Mouse (Mus musculus): Measurements from ENCODE around the gene Nkx2-3. TPM values are rescaled to one million over a fixed set of nuclear protein-coding genes. Genes with fewer than 3 reads are reported as not detected.

Gene Nkx2-3
- polyA plus RNA-seq, 1 experiment from 2014 or later, result not detected

GRCm38 (mm10) chr19:43605666-43606551, 6.2 kb upstream of the Nkx2-3 start:
- DNase-seq (ENCODE audit: low spot score), result no peak

GRCm38 (mm10) chr19:43606552-43607530, 5.3 kb upstream of the Nkx2-3 start:
- no peak for DNase-seq (ENCODE audit: low spot score)

DNA sequence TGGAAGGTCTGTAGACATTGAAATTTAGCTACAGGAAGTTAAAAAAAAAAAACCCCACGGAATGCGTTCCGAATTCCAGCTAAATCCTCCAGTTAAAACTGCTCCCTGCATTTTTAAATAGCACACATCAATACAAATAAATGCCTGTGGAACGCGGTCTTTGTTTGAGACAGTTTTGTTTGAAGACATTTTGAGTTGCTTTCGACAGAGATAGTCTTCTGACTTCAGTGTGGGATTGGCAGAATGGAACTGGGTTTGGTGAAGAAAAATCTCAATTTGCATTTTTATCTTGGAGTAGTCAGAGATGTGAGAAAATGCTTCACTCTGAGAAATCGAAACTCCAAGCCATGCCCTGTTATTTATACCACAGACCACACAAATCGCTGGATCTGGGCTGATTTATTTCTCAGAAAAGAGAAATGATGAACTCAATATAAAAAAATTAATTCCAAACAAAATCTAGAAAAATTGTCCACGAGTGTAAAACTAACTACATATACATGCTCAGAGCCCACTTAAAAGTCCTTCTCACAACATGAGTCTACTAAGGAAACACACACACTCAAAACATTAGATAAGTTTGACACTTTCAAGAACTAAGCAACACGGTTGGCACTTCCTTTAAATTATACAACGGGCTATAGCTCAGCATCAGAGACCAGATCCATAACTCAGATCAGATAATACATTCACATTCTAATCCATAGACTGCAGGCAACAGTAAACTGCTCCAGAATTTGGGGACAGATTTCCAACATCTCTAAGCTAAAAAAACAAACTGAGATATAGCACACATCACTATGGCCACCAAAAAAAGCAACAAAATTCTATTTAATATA, 4.1 kb upstream of the Nkx2-3 start:
- DNase-seq (ENCODE audit: low spot score), result no peak

DNA sequence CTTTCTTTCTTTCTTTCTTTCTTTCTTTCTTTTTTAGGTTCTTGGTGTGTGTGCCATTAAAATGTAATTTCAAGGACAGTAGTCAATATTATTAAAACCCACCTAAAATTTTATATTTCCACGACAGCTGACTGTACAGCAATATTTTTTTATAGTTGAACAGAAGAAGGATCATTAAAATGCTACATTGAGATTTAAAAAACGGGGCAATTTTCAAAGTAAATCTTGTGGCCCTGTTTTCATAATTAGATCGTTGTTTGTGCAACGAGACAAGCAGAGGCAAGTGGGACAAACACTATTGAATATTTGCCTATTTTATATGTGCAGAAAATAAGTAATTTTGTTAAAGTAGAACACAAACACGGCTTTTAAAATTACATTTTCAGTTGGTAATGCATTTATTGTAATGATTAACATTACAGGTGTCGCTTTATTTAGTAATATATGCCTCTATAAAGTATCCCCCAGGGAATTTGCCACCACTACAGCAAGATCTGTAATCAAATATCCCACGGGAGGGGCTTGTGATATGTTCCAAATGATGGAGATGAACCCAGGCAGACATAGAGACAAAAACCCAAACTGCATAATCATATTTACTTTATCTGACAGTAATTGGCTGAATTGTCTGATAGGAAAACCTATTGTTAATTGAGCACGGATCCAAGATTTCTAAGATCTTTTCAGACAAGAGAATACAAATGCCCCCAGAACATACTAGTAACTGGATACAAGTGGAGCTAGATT, 3.2 kb upstream of the Nkx2-3 start:
- no peak for DNase-seq (ENCODE audit: low spot score)

GRCm38 (mm10) chr19:43609458-43610330, 2.4 kb upstream of the Nkx2-3 start:
- DNase-seq (ENCODE audit: low spot score), result no peak

- DNase-seq (ENCODE audit: low spot score), result no peak
Measured at GRCm38 (mm10) chr19:43610341-43610848, 1.7 kb upstream of the Nkx2-3 start.

GRCm38 (mm10) chr19:43611110-43611509, 1.0 kb upstream of the Nkx2-3 start:
- DNase-seq (ENCODE audit: low spot score), result no peak

- no peak for DNase-seq (ENCODE audit: low spot score)
Measured at GRCm38 (mm10) chr19:43611561-43611960, 564 bp upstream of the Nkx2-3 start.

DNA sequence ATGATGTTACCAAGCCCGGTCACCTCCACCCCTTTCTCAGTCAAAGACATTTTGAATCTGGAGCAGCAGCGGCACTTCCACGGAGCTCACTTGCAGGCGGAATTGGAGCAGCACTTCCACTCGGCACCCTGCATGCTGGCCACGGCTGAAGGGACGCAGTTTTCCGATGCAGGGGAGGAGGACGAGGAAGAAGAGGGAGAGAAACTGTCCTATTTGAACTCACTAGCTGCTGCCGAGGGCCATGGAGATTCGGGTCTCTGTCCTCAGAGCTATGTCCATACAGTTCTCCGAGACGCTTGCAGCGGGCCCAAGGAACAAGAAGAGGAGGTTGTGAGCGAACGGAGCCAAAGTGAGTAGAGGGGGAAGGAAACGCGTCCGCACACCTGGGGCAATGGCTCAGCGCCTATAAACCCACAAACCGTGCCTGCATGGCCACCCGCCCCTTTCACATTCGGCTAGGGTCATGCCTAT, 411 bp downstream of the Nkx2-3 start:
- DNase-seq (ENCODE audit: low spot score), result no peak

DNA sequence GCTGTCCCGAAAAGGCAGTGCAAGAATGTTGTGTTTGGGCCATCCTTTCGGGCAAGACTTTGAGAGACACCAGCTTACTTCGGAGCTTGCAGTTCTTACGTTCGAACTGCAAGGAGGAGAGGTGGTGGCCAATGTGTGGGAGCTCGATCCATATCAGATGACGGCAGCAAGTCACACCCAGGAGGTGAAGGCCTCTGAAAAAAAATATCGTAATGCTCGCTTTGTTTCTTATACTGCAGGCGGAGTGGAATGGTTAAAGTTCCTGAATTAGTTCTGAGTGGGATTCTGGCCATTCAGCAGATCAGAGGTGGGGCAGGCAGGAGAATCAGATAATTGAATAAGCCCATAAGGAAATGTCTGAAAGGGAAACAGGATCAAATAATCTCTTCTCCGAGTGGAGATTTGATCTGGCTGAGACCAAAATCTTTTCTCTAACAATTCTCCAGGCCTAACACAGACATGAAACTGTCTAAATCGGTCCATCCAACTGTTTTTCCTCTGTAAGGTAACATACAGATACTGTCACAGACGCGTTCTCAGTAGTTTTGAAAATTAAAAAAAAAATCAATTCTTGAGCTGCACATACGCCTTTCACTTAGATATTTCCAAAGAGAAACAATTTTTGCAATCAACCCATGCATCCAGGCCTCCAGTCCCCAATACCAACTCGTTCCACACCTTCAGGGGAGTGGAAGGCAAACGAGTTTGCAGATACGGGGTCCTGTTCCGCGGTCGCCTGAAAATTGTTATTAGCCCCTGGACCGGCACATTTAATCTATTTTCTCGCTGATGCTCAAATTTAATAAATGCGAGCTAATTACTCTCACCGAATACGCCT, 1.4 kb downstream of the Nkx2-3 start:
- no peak for DNase-seq (ENCODE audit: low spot score)

DNA sequence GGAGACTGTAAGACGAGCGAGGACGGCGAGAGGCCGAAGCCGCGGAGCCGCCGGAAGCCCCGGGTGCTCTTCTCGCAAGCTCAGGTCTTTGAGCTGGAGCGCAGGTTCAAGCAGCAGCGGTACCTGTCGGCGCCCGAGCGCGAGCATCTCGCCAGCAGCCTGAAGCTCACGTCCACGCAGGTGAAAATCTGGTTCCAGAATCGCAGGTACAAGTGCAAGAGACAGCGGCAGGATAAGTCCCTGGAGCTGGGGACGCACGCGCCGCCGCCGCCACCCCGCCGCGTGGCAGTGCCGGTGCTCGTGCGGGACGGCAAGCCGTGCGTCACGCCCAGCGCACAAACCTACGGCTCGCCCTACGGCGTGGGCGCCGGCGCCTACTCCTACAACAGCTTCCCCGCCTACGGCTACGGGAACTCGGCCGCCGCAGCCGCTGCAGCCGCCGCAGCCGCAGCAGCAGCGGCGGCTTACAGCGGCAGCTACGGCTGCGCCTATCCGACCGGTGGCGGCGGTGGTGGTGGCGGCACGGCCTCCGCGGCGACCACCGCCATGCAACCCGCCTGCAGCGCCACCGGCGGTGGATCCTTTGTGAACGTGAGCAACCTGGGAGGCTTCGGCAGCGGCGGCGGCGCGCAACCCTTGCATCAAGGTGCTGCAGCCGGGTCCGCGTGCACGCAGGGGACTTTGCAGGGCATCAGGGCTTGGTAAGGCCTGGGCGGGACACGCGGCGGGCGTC, 2.4 kb downstream of the Nkx2-3 start:
- DNase-seq (ENCODE audit: low spot score), result peak; percentile 40

- DNase-seq (ENCODE audit: low spot score), result no peak
Measured at GRCm38 (mm10) chr19:43615074-43615445, 2.9 kb downstream of the Nkx2-3 start.

GRCm38 (mm10) chr19:43615571-43616414, 3.7 kb downstream of the Nkx2-3 start:
- no peak for DNase-seq (ENCODE audit: low spot score)

- no peak for DNase-seq (ENCODE audit: low spot score)
Measured at GRCm38 (mm10) chr19:43616415-43616861, 4.3 kb downstream of the Nkx2-3 start.

DNA sequence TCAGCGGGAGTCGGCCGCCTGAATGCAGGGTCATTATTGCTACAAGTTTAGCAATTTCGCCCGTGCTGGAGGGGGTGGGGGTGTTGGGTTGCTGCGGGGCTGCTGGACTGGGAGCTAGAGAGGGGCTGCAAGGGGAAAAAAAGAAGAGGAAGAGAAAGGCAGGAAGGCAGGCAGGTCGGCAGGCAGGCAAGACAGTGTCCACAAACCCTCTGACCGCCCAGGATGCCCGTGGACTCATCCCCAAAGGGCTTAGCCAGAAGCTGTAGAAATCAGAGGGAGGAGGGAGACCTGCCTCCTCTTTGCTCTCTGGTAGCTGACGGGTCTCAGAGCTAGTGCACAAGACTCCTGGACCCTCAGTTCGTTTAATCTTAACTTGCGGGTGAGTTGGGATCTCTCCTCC, 4.8 kb downstream of the Nkx2-3 start:
- no peak for DNase-seq (ENCODE audit: low spot score)

GRCm38 (mm10) chr19:43617761-43618349, 5.7 kb downstream of the Nkx2-3 start:
- no peak for DNase-seq (ENCODE audit: low spot score)

Data from thymus, postnatal 0 days (tissue).